Mouse (Mus musculus) intestine, embryonic 15.5 days (tissue): ENCODE measurements around the gene Taf6l. TPM values are rescaled to one million over a fixed set of nuclear protein-coding genes. Genes with fewer than 3 reads are reported as not detected.

Experiments used
- ATAC-seq: fragments of 200-750 bp; cut with Nextera tagmentation; 2 replicates; pipeline ENCODE4 v1.8.0; 2017; ENCODE audit warnings: moderate TSS enrichment, moderate library complexity
- H3K27ac ChIP-seq: fragments of 300-500 bp; sonication (generic); 2 replicates; pipeline ENCODE4 v1.5.1; 2015; ENCODE audit warnings: mild to moderate bottlenecking, inconsistent platforms
- H3K27me3 ChIP-seq: fragments of 300-500 bp; sonication (generic); replicated peaks from 2 replicates; pipeline ENCODE4 v1.6.1; 2015; ENCODE audit warnings: inconsistent platforms
- H3K36me3 ChIP-seq: fragments of 300-500 bp; sonication (generic); 2 replicates; pipeline ENCODE4 v1.6.1; 2015; ENCODE audit warnings: inconsistent platforms
- H3K4me1 ChIP-seq: fragments of 300-500 bp; sonication (generic); replicated peaks from 2 replicates; pipeline ENCODE4 v1.6.1; 2015; ENCODE audit warnings: inconsistent platforms
- H3K4me2 ChIP-seq: fragments of 300-500 bp; sonication (generic); replicated peaks from 2 replicates; pipeline ENCODE4 v1.6.1; 2015; ENCODE audit warnings: mild to moderate bottlenecking, inconsistent platforms
- H3K4me3 ChIP-seq: fragments of 300-500 bp; sonication (generic); replicated peaks from 2 replicates; pipeline ENCODE4 v1.5.1; 2015; ENCODE audit warnings: inconsistent platforms
- H3K9ac ChIP-seq: fragments of 300-500 bp; sonication (generic); 2 replicates; pipeline ENCODE4 v1.6.1; 2015; ENCODE audit warnings: inconsistent platforms
- H3K9me3 ChIP-seq: fragments of 300-500 bp; sonication (generic); 2 replicates; pipeline ENCODE4 v1.6.1; 2016; ENCODE audit warnings: inconsistent platforms
- WGBS: fragments of 180-500 bp; shearing (Covaris S2); methylation state at CpG from one replicate; pipeline ENCODE4 v1.1.7; 2015; 5-methylcytosine and 5-hydroxymethylcytosine counted together
- polyA plus RNA-seq: library from polyadenylated mRNA; unstranded; fragments of >200 nt; fragmentation: Nextera tagmentation; extraction: Ambion mirVana; gene quantifications from 2 replicates; pipeline ENCODE4 v1.2.1, GENCODE M21; 2015

The Taf6l gene
- 25.2 and 26.9 TPM in 2 replicates for polyA plus RNA-seq

GRCm38 (mm10) chr19:8786008-8786781 lies at the start of gene Taf6l:
TSS of gene Taf6l (minus strand) at chr19:8786417.
- Histone ChIP-seq H3K4me1 (peaks cover 8% of the 10 kb centered on the region), H3K27ac (peak within 1 kb of the TSS; percentile 92), H3K9ac (peak within 1 kb of the TSS; percentile 58), H3K4me3 (peak within 1 kb of the TSS; percentile 74), H3K4me2 (peak within 1 kb of the TSS; percentile 61), H3K27me3 (no peaks in the 10 kb centered on the region), H3K36me3 (peaks cover 13% of the 10 kb centered on the region), H3K9me3 (no peaks in the 10 kb centered on the region)
- ATAC-seq: peak; percentile 100
- WGBS: under 1% methylated on average over 32 of the region's 32 CpGs

- no peaks in the 10 kb centered on the region for H3K9me3 ChIP-seq
- no peak overlapping the region for H3K4me2 ChIP-seq
- no peaks in the 10 kb centered on the region for H3K27me3 ChIP-seq
- H3K36me3 ChIP-seq: peaks cover 54% of the 10 kb centered on the region
- WGBS: 91% methylated on average over 4 of the region's 4 CpGs
- no peak overlapping the region for H3K9ac ChIP-seq
- no peak for ATAC-seq
- peaks cover 4% of the 10 kb centered on the region; the same call in 1 of the 2 replicates for H3K4me1 ChIP-seq
- H3K27ac ChIP-seq: no peak overlapping the region
- no peak overlapping the region for H3K4me3 ChIP-seq
Observed at GRCm38 (mm10) chr19:8832971-8833370, 46.8 kb upstream of the Taf6l start.

- no peak for ATAC-seq
- H3K27ac ChIP-seq: no peak overlapping the region
- H3K4me1 ChIP-seq: no peaks in the 10 kb centered on the region
- WGBS: 84% methylated on average over 11 of the region's 11 CpGs
- peaks cover 58% of the 10 kb centered on the region for H3K36me3 ChIP-seq
- no peak overlapping the region for H3K4me3 ChIP-seq
- no peak overlapping the region for H3K9ac ChIP-seq
- H3K4me2 ChIP-seq: no peak overlapping the region
- no peaks in the 10 kb centered on the region for H3K9me3 ChIP-seq
- no peaks in the 10 kb centered on the region for H3K27me3 ChIP-seq
Observed at GRCm38 (mm10) chr19:8831262-8831661, 45.0 kb upstream of the Taf6l start.

DNA sequence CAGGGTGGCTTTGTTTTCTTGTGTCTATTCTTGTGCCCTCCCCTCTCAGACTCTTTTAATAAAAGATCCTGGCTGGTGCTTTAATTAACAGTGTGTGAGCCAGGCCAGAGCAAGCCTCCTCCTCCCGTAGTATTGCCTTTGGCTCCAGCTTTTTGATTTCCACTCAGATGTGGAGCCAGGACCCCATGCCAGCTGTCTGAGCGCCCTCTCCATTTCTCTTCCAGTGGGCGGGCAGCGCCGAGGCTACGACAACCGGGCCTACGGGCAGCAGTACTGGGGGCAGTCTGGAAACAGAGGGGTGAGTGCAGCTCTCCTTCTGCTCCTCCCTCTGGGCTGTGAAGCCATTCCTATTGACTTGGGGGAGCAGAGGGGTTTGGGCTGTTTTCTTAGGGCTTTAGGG lies 44.4 kb upstream of the Taf6l start:
- Histone ChIP-seq H3K4me2 (no peak overlapping the region), H3K4me1 (no peaks in the 10 kb centered on the region), H3K36me3 (peaks cover 58% of the 10 kb centered on the region)

DNA sequence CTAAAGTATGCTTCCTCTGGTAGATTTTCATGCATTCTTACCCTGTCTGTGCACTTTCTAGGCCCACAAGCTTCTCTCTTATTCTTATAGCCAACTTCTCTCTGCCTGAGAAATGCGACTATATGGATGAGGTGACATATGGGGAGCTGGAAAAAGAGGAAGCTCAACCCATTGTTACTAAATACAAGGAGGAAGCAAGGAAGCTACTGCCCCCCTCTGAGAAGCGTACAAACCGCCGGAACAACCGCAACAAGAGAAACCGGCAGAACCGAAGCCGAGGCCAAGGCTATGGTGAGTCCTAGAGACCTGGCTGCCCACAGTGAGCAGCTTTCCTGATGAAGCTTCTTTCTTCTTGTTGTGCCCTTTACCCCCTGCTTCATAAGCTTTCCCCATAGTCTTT lies 43.4 kb upstream of the Taf6l start, which contains the start of gene AC129217.1:
AC129217.1 (plus strand) TSS at position 114 of the 400 bp plus-strand sequence.
- no peak within 1 kb of the TSS for H3K9ac ChIP-seq
- H3K4me1 ChIP-seq: no peaks in the 10 kb centered on the region
- no peak within 1 kb of the TSS for H3K4me2 ChIP-seq
- peaks cover 60% of the 10 kb centered on the region for H3K36me3 ChIP-seq
- H3K27ac ChIP-seq: no peak within 1 kb of the TSS
- WGBS: 91% methylated on average over 8 of the region's 8 CpGs
- H3K27me3 ChIP-seq: no peaks in the 10 kb centered on the region
- no peaks in the 10 kb centered on the region for H3K9me3 ChIP-seq
- ATAC-seq: no peak
- no peak within 1 kb of the TSS for H3K4me3 ChIP-seq

More for the DNA sequence above, 44.4 kb upstream of the Taf6l start:
- Histone ChIP-seq H3K9me3 (no peaks in the 10 kb centered on the region), H3K9ac (no peak overlapping the region), H3K4me3 (no peak overlapping the region), H3K27ac (no peak overlapping the region), H3K27me3 (no peaks in the 10 kb centered on the region)
- 92% methylated on average over 8 of the region's 8 CpGs for WGBS
- ATAC-seq: no peak

DNA sequence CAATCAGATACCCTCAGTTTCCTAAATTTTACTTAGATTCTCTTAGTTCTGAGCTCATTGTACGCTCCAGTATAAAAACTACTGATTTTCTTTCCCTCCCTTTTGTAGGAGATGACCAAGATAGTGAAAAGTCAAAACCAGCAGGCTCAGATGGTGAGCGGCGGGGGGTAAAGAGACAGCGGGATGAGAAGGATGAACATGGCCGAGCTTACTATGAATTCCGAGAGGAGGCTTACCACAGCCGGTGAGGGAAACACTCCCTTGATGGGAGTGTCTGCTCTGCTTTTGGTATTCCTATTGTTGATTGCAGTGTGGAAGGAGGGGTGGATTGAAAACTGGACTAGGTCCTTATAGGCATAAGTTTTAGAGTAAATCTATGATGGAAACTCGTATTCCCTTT lies 36.5 kb upstream of the Taf6l start:
- H3K9ac ChIP-seq: peak overlapping the region; percentile 31
- no peak overlapping the region for H3K27ac ChIP-seq
- peak overlapping the region; percentile 10; the same call in 1 of the 2 replicates for H3K4me3 ChIP-seq
- peaks cover 9% of the 10 kb centered on the region for H3K4me1 ChIP-seq
- H3K9me3 ChIP-seq: no peaks in the 10 kb centered on the region
- 69% methylated on average over 8 of the region's 8 CpGs for WGBS
- no peak for ATAC-seq
- H3K36me3 ChIP-seq: peaks cover 12% of the 10 kb centered on the region
- H3K27me3 ChIP-seq: no peaks in the 10 kb centered on the region
- peak overlapping the region; percentile 80 for H3K4me2 ChIP-seq

GRCm38 (mm10) chr19:8821146-8821545 lies 34.9 kb upstream of the Taf6l start:
- no peaks in the 10 kb centered on the region for H3K9me3 ChIP-seq
- 0% methylated on average over 7 of the region's 7 CpGs for WGBS
- peak overlapping the region; percentile 100 for H3K27ac ChIP-seq
- peak overlapping the region; percentile 98 for H3K9ac ChIP-seq
- H3K36me3 ChIP-seq: peaks cover 12% of the 10 kb centered on the region
- H3K27me3 ChIP-seq: no peaks in the 10 kb centered on the region
- H3K4me3 ChIP-seq: peak overlapping the region; percentile 98
- no peak for ATAC-seq
- H3K4me2 ChIP-seq: peak overlapping the region; percentile 80
- peaks cover 19% of the 10 kb centered on the region for H3K4me1 ChIP-seq

DNA sequence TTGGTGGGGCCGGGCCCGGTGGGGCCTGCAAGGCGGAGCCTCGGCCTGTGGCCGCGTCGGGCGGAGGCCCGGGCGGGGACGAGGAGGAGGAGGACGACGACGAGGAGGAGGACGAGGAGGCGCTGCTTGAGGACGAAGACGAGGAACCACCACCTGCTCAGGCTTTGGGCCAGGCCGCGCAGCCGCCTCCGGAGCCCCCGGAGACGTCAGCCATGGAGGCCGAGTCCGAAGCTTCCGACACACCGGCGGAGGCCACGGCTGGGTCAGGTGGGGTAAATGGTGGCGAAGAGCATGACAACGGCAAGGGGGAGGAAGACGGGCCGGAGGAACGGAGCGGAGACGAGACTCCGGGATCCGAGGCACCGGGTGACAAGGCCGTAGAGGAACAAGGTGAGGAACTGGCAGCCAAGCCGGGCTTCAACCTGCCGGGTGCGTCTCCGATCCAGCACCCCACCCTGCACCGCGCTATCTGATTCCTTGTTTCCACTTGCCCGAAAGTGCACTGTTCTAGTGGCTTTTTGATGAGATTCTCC lies 34.3 kb upstream of the Taf6l start:
- H3K27ac ChIP-seq: peak overlapping the region; percentile 100
- H3K4me3 ChIP-seq: peak overlapping the region; percentile 98
- no peaks in the 10 kb centered on the region for H3K9me3 ChIP-seq
- H3K4me1 ChIP-seq: peaks cover 21% of the 10 kb centered on the region
- peak; percentile 26 for ATAC-seq
- H3K27me3 ChIP-seq: no peaks in the 10 kb centered on the region
- peak overlapping the region; percentile 80 for H3K4me2 ChIP-seq
- H3K9ac ChIP-seq: peak overlapping the region; percentile 98
- peaks cover 16% of the 10 kb centered on the region for H3K36me3 ChIP-seq
- 0% methylated on average over 48 of the region's 48 CpGs for WGBS

DNA sequence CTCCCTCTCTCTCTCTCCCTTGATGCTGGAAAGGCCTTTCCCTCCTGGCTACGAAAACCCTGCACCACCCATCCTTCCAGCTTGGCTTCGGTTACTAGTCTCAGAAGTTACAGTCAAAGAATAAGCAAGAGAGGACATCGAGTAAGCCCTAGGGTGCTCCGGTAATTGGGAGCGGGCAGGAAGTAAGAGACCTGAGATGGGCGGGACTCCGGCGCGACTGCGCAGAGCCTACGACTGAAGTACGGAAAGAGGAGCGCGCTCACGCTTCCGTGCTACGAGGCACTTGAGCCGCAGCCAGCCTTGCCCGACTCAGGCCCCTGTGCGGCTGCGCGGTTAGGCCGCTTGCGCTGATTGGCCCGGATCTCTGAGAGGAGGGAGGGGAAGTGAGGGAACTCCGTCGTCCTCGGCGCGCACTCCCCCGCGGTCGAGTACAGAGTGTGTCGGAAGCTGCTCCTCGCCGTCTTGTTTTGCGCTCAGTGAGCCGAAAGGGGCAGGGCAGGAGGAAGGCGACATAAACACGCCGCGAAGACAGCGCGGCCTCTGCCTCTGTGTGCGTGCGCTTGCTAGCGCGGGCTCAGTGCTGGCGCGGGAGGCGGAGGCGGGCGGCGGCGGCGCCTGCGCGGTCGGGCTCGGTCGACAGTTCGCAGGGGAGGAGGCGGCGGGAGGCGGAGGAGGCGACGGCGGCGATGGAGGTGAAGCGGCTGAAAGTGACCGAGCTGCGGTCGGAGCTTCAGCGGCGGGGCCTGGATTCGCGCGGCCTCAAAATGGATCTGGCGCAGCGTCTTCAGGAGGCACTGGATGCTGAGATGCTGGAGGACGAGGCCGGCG lies 33.6 kb upstream of the Taf6l start, which contains the start of gene Hnrnpul2:
Hnrnpul2 (plus strand) TSS at position 415 of the 828 bp plus-strand sequence.
- Histone ChIP-seq H3K4me2 (peak within 1 kb of the TSS; percentile 80), H3K36me3 (peaks cover 14% of the 10 kb centered on the region), H3K4me1 (peaks cover 21% of the 10 kb centered on the region), H3K9me3 (no peaks in the 10 kb centered on the region), H3K27ac (peak within 1 kb of the TSS; percentile 100), H3K27me3 (no peaks in the 10 kb centered on the region), H3K9ac (peak within 1 kb of the TSS; percentile 98), H3K4me3 (peak within 1 kb of the TSS; percentile 98)
- WGBS: under 1% methylated on average over 81 of the region's 83 CpGs
- peak; percentile 95 for ATAC-seq

GRCm38 (mm10) chr19:8818801-8819595 lies 32.8 kb upstream of the Taf6l start, which contains the start of gene Ttc9c:
TSS of gene Ttc9c (minus strand) at chr19:8819333.
- under 1% methylated on average over 33 of the region's 33 CpGs for WGBS
- Histone ChIP-seq H3K4me1 (peaks cover 21% of the 10 kb centered on the region), H3K4me2 (peak within 1 kb of the TSS; percentile 80), H3K27me3 (no peaks in the 10 kb centered on the region), H3K9ac (peak within 1 kb of the TSS; percentile 98), H3K9me3 (no peaks in the 10 kb centered on the region), H3K27ac (peak within 1 kb of the TSS; percentile 100), H3K36me3 (peaks cover 6% of the 10 kb centered on the region), H3K4me3 (peak within 1 kb of the TSS; percentile 98)
- peak; percentile 93 for ATAC-seq

GRCm38 (mm10) chr19:8818301-8818798 lies 32.1 kb upstream of the Taf6l start:
- Histone ChIP-seq H3K9ac (peak overlapping the region; percentile 68), H3K9me3 (no peaks in the 10 kb centered on the region), H3K36me3 (peaks cover 12% of the 10 kb centered on the region), H3K4me2 (peak overlapping the region; percentile 80), H3K27me3 (no peaks in the 10 kb centered on the region), H3K27ac (peak overlapping the region; percentile 100), H3K4me1 (peaks cover 21% of the 10 kb centered on the region), H3K4me3 (peak overlapping the region; percentile 98)
- WGBS: 21% methylated on average over 14 of the region's 14 CpGs
- ATAC-seq: no peak
